Mouse (Mus musculus) testis, postnatal 14 days (tissue): ENCODE measurements around the gene Slc35b2.
A peak's percentile ranks its signal among the peaks of the same experiment; 100 is the strongest.

Experiments
- DNase-seq: peaks from one replicate; pipeline ENCODE4 v3.0.0; 2021; ENCODE audit warnings: low spot score

Gene Slc35b2

GRCm38 (mm10) chr17:45599446-45600242 is 36.0 kb downstream of the Slc35b2 start, which contains the start of gene Slc29a1:
Slc29a1 (minus strand) TSS chr17:45599606.
- peak; percentile 75 for DNase-seq

- DNase-seq: no peak
These were observed 36.6 kb downstream of the Slc35b2 start for GRCm38 (mm10) chr17:45600267-45600666.

GRCm38 (mm10) chr17:45601325-45601724 is 37.7 kb downstream of the Slc35b2 start:
- no peak for DNase-seq

GRCm38 (mm10) chr17:45601877-45602304 is 38.2 kb downstream of the Slc35b2 start, which contains the start of gene Mymx:
Mymx (minus strand) TSS chr17:45602102.
- no peak for DNase-seq

- no peak for DNase-seq
These were observed 39.3 kb downstream of the Slc35b2 start for GRCm38 (mm10) chr17:45602984-45603383.

- DNase-seq: no peak
These were observed 43.6 kb downstream of the Slc35b2 start for GRCm38 (mm10) chr17:45606992-45607879.

- no peak for DNase-seq
These were observed 44.7 kb downstream of the Slc35b2 start for GRCm38 (mm10) chr17:45608396-45608795.

GRCm38 (mm10) chr17:45610144-45610866 is 46.6 kb downstream of the Slc35b2 start:
- DNase-seq: no peak

GRCm38 (mm10) chr17:45612008-45612407 is 48.3 kb downstream of the Slc35b2 start:
- no peak for DNase-seq

GRCm38 (mm10) chr17:45612921-45613320 is 49.2 kb downstream of the Slc35b2 start:
- DNase-seq: no peak

- DNase-seq: no peak
These were observed 52.5 kb downstream of the Slc35b2 start for GRCm38 (mm10) chr17:45616046-45616650.

- DNase-seq: no peak
These were observed 53.0 kb downstream of the Slc35b2 start for GRCm38 (mm10) chr17:45616679-45617078.
